Mouse (Mus musculus): Measurements from ENCODE around the gene Cdh12. TPM values are rescaled to one million over a fixed set of nuclear protein-coding genes. Genes with fewer than 3 reads are reported as not detected.
"Not testable (repeated sequence)": the region's sequence is repeated elsewhere in the genome, so short reads cannot be mapped to it uniquely, and the experiment has no call there.

Gene Cdh12
- polyA plus RNA-seq, 1 experiment = not detected

GRCm38 (mm10) chr15:21146896-21147295 lies 697.8 kb downstream of the Cdh12 start:
- H3K36me3 ChIP-seq (ENCODE audit: control insufficient read depth, insufficient read depth) = no peaks in the 10 kb centered on the region
- H3ac ChIP-seq (ENCODE audit: control insufficient read depth, insufficient read length) = no peak overlapping the region
- no peaks in the 10 kb centered on the region for H3K27me3 ChIP-seq (ENCODE audit: control insufficient read depth, insufficient read depth, insufficient read length)
- TF ChIP-seq USF1 (IDR thresholded peaks at IDR 0.05; ENCODE audit: low read depth) (no peak), TCF12 (IDR thresholded peaks at IDR 0.05; ENCODE audit: insufficient read depth, poor library complexity, severe bottlenecking) (no peak), SRF (IDR thresholded peaks at IDR 0.05; ENCODE audit: control insufficient read depth, insufficient read length, low read depth) (no peak), CEBPB (IDR thresholded peaks at IDR 0.05; ENCODE audit: insufficient read depth, poor library complexity, severe bottlenecking) (no peak), REST (IDR thresholded peaks at IDR 0.05; ENCODE audit: insufficient read depth, insufficient read length) (no peak), MYOG (IDR thresholded peaks at IDR 0.05; ENCODE audit: control insufficient read depth in 1 of 3, insufficient read depth in 1 of 3, insufficient read length in 2 of 3, low read depth in 2 of 3) (no peak), TCF3 (IDR thresholded peaks at IDR 0.05; ENCODE audit: insufficient read length, low read depth) (no peak), MYOD1 (IDR thresholded peaks at IDR 0.05; ENCODE audit: control insufficient read depth in 1 of 3, insufficient read length in 2 of 3, low read depth in 2 of 3) (no peak), POLR2AphosphoS2 (IDR thresholded peaks at IDR 0.05; ENCODE audit: insufficient read length, low read depth) (no peak)
- H3K4me2 ChIP-seq (ENCODE audit: low read depth) = no peak overlapping the region
- no peaks in the 10 kb centered on the region for H3K79me2 ChIP-seq (ENCODE audit: control insufficient read depth, insufficient read depth)
- H3K4me3 ChIP-seq = no peak overlapping the region

- no peak overlapping the region for H3K4me2 ChIP-seq (ENCODE audit: low read depth)
- TF ChIP-seq REST (IDR thresholded peaks at IDR 0.05; ENCODE audit: insufficient read depth, insufficient read length) = no peak
- no peaks in the 10 kb centered on the region for H3K36me3 ChIP-seq (ENCODE audit: control insufficient read depth, insufficient read depth)
Observed at GRCm38 (mm10) chr15:21153602-21154001, 704.5 kb downstream of the Cdh12 start.

DNA sequence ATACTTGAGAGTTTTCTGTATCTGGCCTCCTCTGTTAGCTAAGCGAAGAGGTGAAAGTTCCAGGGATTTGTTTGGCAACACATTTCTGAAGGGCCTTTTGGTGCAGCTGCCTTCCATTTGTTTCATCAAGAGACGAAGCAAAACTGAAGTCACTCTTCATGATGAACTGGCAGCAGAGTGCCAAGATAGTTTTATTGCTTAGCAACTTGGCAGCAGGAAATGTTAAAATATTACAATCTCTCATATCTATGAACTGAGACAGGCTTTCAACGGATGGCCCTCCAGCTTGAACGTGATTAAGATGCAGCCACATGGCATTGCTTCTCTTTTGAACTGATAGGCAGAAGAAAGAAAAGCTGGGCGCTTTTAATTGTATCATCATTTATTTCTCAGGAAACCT lies 730.7 kb downstream of the Cdh12 start:
- Histone ChIP-seq H3K27me3 (ENCODE audit: control insufficient read depth, insufficient read depth, insufficient read length) (no peaks in the 10 kb centered on the region), H3K4me3 (no peak overlapping the region), H3ac (ENCODE audit: control insufficient read depth, insufficient read length) (no peak overlapping the region), H3K36me3 (ENCODE audit: control insufficient read depth, insufficient read depth) (no peaks in the 10 kb centered on the region), H3K4me2 (ENCODE audit: low read depth) (no peak overlapping the region), H3K79me2 (ENCODE audit: control insufficient read depth, insufficient read depth) (no peaks in the 10 kb centered on the region)
- TF ChIP-seq POLR2AphosphoS2 (IDR thresholded peaks at IDR 0.05; ENCODE audit: insufficient read length, low read depth) = no peak
- no peak for TF ChIP-seq MYOG (IDR thresholded peaks at IDR 0.05; ENCODE audit: control insufficient read depth in 1 of 3, insufficient read depth in 1 of 3, insufficient read length in 2 of 3, low read depth in 2 of 3)
- no peak for TF ChIP-seq TCF3 (IDR thresholded peaks at IDR 0.05; ENCODE audit: insufficient read length, low read depth)
- no peak for TF ChIP-seq CEBPB (IDR thresholded peaks at IDR 0.05; ENCODE audit: insufficient read depth, poor library complexity, severe bottlenecking)
- TF ChIP-seq MYOD1 (IDR thresholded peaks at IDR 0.05; ENCODE audit: control insufficient read depth in 1 of 3, insufficient read length in 2 of 3, low read depth in 2 of 3) = no peak
- no peak for TF ChIP-seq E2F4 (IDR thresholded peaks at IDR 0.05; ENCODE audit: insufficient read depth)
- TF ChIP-seq TCF12 (IDR thresholded peaks at IDR 0.05; ENCODE audit: insufficient read depth, poor library complexity, severe bottlenecking) = no peak
- TF ChIP-seq POLR2A (IDR thresholded peaks at IDR 0.05; ENCODE audit: insufficient read length, low read depth) = no peak
- no peak for TF ChIP-seq REST (IDR thresholded peaks at IDR 0.05; ENCODE audit: insufficient read depth, insufficient read length)

More at GRCm38 (mm10) chr15:21153602-21154001, 704.5 kb downstream of the Cdh12 start:
- no peaks in the 10 kb centered on the region for H3K27me3 ChIP-seq (ENCODE audit: control insufficient read depth, insufficient read depth, insufficient read length)
- H3ac ChIP-seq (ENCODE audit: control insufficient read depth, insufficient read length) = no peak overlapping the region
- no peak overlapping the region for H3K4me3 ChIP-seq
- H3K79me2 ChIP-seq (ENCODE audit: control insufficient read depth, insufficient read depth) = no peaks in the 10 kb centered on the region

GRCm38 (mm10) chr15:21180191-21180590 lies 731.1 kb downstream of the Cdh12 start:
- no peaks in the 10 kb centered on the region for H3K79me2 ChIP-seq (ENCODE audit: control insufficient read depth, insufficient read depth)
- no peak overlapping the region for H3K4me2 ChIP-seq (ENCODE audit: low read depth)
- no peaks in the 10 kb centered on the region for H3K36me3 ChIP-seq (ENCODE audit: control insufficient read depth, insufficient read depth)
- H3ac ChIP-seq (ENCODE audit: control insufficient read depth, insufficient read length) = no peak overlapping the region
- no peak for TF ChIP-seq TCF12 (IDR thresholded peaks at IDR 0.05; ENCODE audit: insufficient read depth, poor library complexity, severe bottlenecking)
- no peak for TF ChIP-seq SRF (IDR thresholded peaks at IDR 0.05; ENCODE audit: control insufficient read depth, insufficient read length, low read depth)
- TF ChIP-seq POLR2AphosphoS2 (IDR thresholded peaks at IDR 0.05; ENCODE audit: insufficient read length, low read depth) = no peak
- TF ChIP-seq REST (IDR thresholded peaks at IDR 0.05; ENCODE audit: insufficient read depth, insufficient read length) = no peak
- no peak for TF ChIP-seq CEBPB (IDR thresholded peaks at IDR 0.05; ENCODE audit: insufficient read depth, poor library complexity, severe bottlenecking)
- no peak for TF ChIP-seq MAX (IDR thresholded peaks at IDR 0.05; ENCODE audit: low read depth)
- TF ChIP-seq E2F4 (IDR thresholded peaks at IDR 0.05; ENCODE audit: insufficient read depth) = no peak
- no peak for TF ChIP-seq USF1 (IDR thresholded peaks at IDR 0.05; ENCODE audit: low read depth)
- no peak for TF ChIP-seq MYOG (IDR thresholded peaks at IDR 0.05; ENCODE audit: control insufficient read depth in 1 of 3, insufficient read depth in 1 of 3, insufficient read length in 2 of 3, low read depth in 2 of 3)
- TF ChIP-seq MYOD1 (IDR thresholded peaks at IDR 0.05; ENCODE audit: control insufficient read depth in 1 of 3, insufficient read length in 2 of 3, low read depth in 2 of 3) = no peak
- no peak for TF ChIP-seq POLR2A (IDR thresholded peaks at IDR 0.05; ENCODE audit: insufficient read length, low read depth)
- TF ChIP-seq TCF3 (IDR thresholded peaks at IDR 0.05; ENCODE audit: insufficient read length, low read depth) = no peak
- H3K27me3 ChIP-seq (ENCODE audit: control insufficient read depth, insufficient read depth, insufficient read length) = no peaks in the 10 kb centered on the region
- no peak overlapping the region for H3K4me3 ChIP-seq

GRCm38 (mm10) chr15:21185799-21186198 lies 736.7 kb downstream of the Cdh12 start:
- TF ChIP-seq REST (IDR thresholded peaks at IDR 0.05; ENCODE audit: insufficient read depth, insufficient read length) (no peak), POLR2A (IDR thresholded peaks at IDR 0.05; ENCODE audit: insufficient read length, low read depth) (no peak), SRF (IDR thresholded peaks at IDR 0.05; ENCODE audit: control insufficient read depth, insufficient read length, low read depth) (no peak), MYOD1 (IDR thresholded peaks at IDR 0.05; ENCODE audit: control insufficient read depth in 1 of 3, insufficient read length in 2 of 3, low read depth in 2 of 3) (no peak), MAX (IDR thresholded peaks at IDR 0.05; ENCODE audit: low read depth) (no peak), USF1 (IDR thresholded peaks at IDR 0.05; ENCODE audit: low read depth) (no peak), MYOG (IDR thresholded peaks at IDR 0.05; ENCODE audit: control insufficient read depth in 1 of 3, insufficient read depth in 1 of 3, insufficient read length in 2 of 3, low read depth in 2 of 3) (no peak), POLR2AphosphoS2 (IDR thresholded peaks at IDR 0.05; ENCODE audit: insufficient read length, low read depth) (no peak), TCF12 (IDR thresholded peaks at IDR 0.05; ENCODE audit: insufficient read depth, poor library complexity, severe bottlenecking) (no peak), CEBPB (IDR thresholded peaks at IDR 0.05; ENCODE audit: insufficient read depth, poor library complexity, severe bottlenecking) (no peak), E2F4 (IDR thresholded peaks at IDR 0.05; ENCODE audit: insufficient read depth) (no peak), TCF3 (IDR thresholded peaks at IDR 0.05; ENCODE audit: insufficient read length, low read depth) (no peak)
- H3ac ChIP-seq (ENCODE audit: control insufficient read depth, insufficient read length) = no peak overlapping the region
- no peak overlapping the region for H3K4me3 ChIP-seq
- no peak overlapping the region for H3K4me2 ChIP-seq (ENCODE audit: low read depth)
- no peaks in the 10 kb centered on the region for H3K79me2 ChIP-seq (ENCODE audit: control insufficient read depth, insufficient read depth)
- H3K36me3 ChIP-seq (ENCODE audit: control insufficient read depth, insufficient read depth) = no peaks in the 10 kb centered on the region
- H3K27me3 ChIP-seq (ENCODE audit: control insufficient read depth, insufficient read depth, insufficient read length) = no peaks in the 10 kb centered on the region

DNA sequence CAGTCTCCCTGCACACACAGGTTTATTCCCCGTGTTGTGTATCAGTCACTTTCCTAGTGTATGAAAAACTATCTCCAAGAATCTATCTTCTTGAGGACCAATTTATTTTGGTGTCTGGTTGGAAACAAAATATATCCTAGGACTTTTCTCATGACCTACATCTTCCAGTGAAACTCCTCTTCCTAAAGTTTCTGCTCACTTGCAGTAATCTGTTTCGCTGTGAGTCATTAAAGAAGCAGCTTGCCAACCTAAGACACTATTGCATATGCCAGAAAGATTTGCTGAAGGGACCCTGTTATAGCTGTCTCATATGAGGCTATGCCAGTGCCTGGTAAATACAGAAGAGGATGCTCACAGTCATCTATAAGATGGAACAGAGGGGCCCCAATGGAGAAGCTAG lies 761.0 kb downstream of the Cdh12 start:
- H3K36me3 ChIP-seq (ENCODE audit: control insufficient read depth, insufficient read depth); H3K4me3 ChIP-seq; H3K27me3 ChIP-seq (ENCODE audit: control insufficient read depth, insufficient read depth, insufficient read length); H3ac ChIP-seq (ENCODE audit: control insufficient read depth, insufficient read length); H3K4me2 ChIP-seq (ENCODE audit: low read depth); H3K79me2 ChIP-seq (ENCODE audit: control insufficient read depth, insufficient read depth): not testable (repeated sequence)
